Mouse (Mus musculus) ES-Bruce4 (cell line): ENCODE measurements around the gene Dll3.

Experiments
- CTCF ChIP-seq: IDR thresholded peaks from one replicate; pipeline ENCODE4 v1.8.1; 2011; ENCODE audit warnings: low read depth, low read length
- EP300 ChIP-seq: IDR thresholded peaks from 2 replicates; pipeline ENCODE4 v1.6.1; 2011; ENCODE audit warnings: low read depth, low read length; ENCODE audit not compliant: insufficient read depth
- POLR2A ChIP-seq: IDR thresholded peaks from one replicate; pipeline ENCODE4 v1.8.1; 2011; ENCODE audit warnings: low read length; ENCODE audit not compliant: insufficient read depth

- TF ChIP-seq CTCF (no peak), POLR2A (no peak), EP300 (no peak)
Measured at GRCm38 (mm10) chr7:28268576-28268975, 33.5 kb downstream of the Dll3 start.
